Mouse (Mus musculus) urinary bladder, postnatal 10 days (tissue): ENCODE measurements around the gene Grik2.

Experiments
- DNase-seq: peaks from one replicate; pipeline ENCODE4 v3.0.0; 2022; ENCODE audit warnings: low spot score

Gene Grik2

GRCm38 (mm10) chr10:49788381-49788906 lies at the start of gene Grik2:
Gene Grik2, minus strand, starts transcription at chr10:49788766.
- DNase-seq, result no peak

- DNase-seq, result no peak
Observed at GRCm38 (mm10) chr10:49834392-49834791, 45.8 kb upstream of the Grik2 start.

- DNase-seq, result no peak
Observed at GRCm38 (mm10) chr10:49807276-49807675, 18.7 kb upstream of the Grik2 start.

GRCm38 (mm10) chr10:49801001-49801400 lies 12.4 kb upstream of the Grik2 start:
- no peak for DNase-seq

GRCm38 (mm10) chr10:49794129-49794528 lies 5.6 kb upstream of the Grik2 start:
- DNase-seq, result no peak

GRCm38 (mm10) chr10:49790326-49790725 lies 1.8 kb upstream of the Grik2 start:
- DNase-seq, result peak; percentile 8

- DNase-seq, result no peak
Observed at GRCm38 (mm10) chr10:49789711-49790110, 1.1 kb upstream of the Grik2 start.

GRCm38 (mm10) chr10:49788914-49789313 lies 348 bp upstream of the Grik2 start:
- DNase-seq, result no peak

- DNase-seq, result no peak
Observed at GRCm38 (mm10) chr10:49786630-49787029, 1.9 kb downstream of the Grik2 start.

GRCm38 (mm10) chr10:49785477-49785876 lies 3.1 kb downstream of the Grik2 start:
- no peak for DNase-seq

- DNase-seq, result no peak
Observed at GRCm38 (mm10) chr10:49784831-49785230, 3.7 kb downstream of the Grik2 start.

- DNase-seq, result no peak
Observed at GRCm38 (mm10) chr10:49782741-49783691, 5.5 kb downstream of the Grik2 start.

GRCm38 (mm10) chr10:49782061-49782460 lies 6.5 kb downstream of the Grik2 start:
- no peak for DNase-seq

- no peak for DNase-seq
Observed at GRCm38 (mm10) chr10:49780430-49780829, 8.1 kb downstream of the Grik2 start.

- DNase-seq, result no peak
Observed at GRCm38 (mm10) chr10:49768897-49769296, 19.7 kb downstream of the Grik2 start.

GRCm38 (mm10) chr10:49767556-49767955 lies 21.0 kb downstream of the Grik2 start:
- DNase-seq, result no peak

GRCm38 (mm10) chr10:49762607-49763006 lies 26.0 kb downstream of the Grik2 start:
- DNase-seq, result no peak

GRCm38 (mm10) chr10:49751769-49752168 lies 36.8 kb downstream of the Grik2 start:
- no peak for DNase-seq

- no peak for DNase-seq
Observed at GRCm38 (mm10) chr10:49731841-49732240, 56.7 kb downstream of the Grik2 start.

GRCm38 (mm10) chr10:49723706-49724105 lies 64.9 kb downstream of the Grik2 start:
- DNase-seq, result no peak

GRCm38 (mm10) chr10:49716856-49717255 lies 71.7 kb downstream of the Grik2 start:
- DNase-seq, result no peak

GRCm38 (mm10) chr10:49709748-49710147 lies 78.8 kb downstream of the Grik2 start:
- DNase-seq, result no peak

- DNase-seq, result no peak
Observed at GRCm38 (mm10) chr10:49704446-49704845, 84.1 kb downstream of the Grik2 start.
